9 mouse cellular contexts compared by ENCODE assay signal in the genomic region with DNA sequence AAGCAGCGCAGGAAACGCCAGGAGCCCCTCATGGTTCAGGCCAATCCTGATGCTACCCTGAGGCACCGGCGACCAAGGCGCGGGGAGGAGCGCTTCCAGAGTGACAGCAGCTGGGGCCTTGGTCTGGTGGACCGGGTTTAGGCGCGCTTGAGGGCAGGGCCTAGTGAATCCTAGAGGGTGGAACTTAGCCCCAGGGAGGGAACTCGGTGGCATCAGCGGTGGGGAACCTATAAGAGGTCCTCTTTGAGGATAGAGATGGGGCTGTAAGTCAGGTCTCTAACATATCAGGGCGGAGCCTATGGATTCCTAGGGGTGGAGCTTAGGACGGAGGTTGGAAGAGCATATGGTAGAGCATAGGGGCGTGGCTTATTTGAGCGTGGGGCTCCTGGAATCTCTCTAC. TPM values are rescaled to one million over a fixed set of nuclear protein-coding genes. Genes with fewer than 3 reads are reported as not detected.
A peak's percentile ranks its signal among the peaks of the same experiment; 100 is the strongest.
DNase-seq lines count a peak whose midpoint lies in the region; ATAC-seq lines count a peak whose summit lies in the region.
"Had no signal": no experiment of that assay in that cellular context is flagged by ENCODE, and none has a peak within 500 bp of the region (broad histone marks: within the 10 kb centered on the region; RNA-seq: fewer than 3 reads in every experiment).

No protein-coding gene starts in this region.

- intact Hi-C loops in heart, postnatal 36 days (cut with DNase I), result no loop called here

- 17% methylated on average over 16 of the region's 16 CpGs for WGBS in heart, embryonic 15.5 days
- WGBS in limb, embryonic 12.5 days, result 13% methylated on average over 16 of the region's 16 CpGs
- 28% methylated on average over 16 of the region's 16 CpGs for WGBS in forebrain, embryonic 13.5 days

- DNase-seq in heart, postnatal 36 days, result no peak
- DNase-seq in thymus, postnatal 4 days, result peak; percentile 43
- DNase-seq in thymus, postnatal 36 days, result no peak
- DNase-seq in urinary bladder, adult 2 months (ENCODE audit: low spot score), result no peak
- no peak for DNase-seq in layer of hippocampus, postnatal 10 days (ENCODE audit: low spot score in 2 of 2)

- H3K4me1 ChIP-seq in heart, embryonic 15.5 days (replicated peaks), result peaks cover 7% of the 10 kb centered on the region
- peaks cover 10% of the 10 kb centered on the region; the same call in 1 of the 2 replicates for H3K4me1 ChIP-seq in limb, embryonic 12.5 days (replicated peaks)
- H3K4me1 ChIP-seq in forebrain, embryonic 13.5 days, result no peaks in the 10 kb centered on the region

- H3K27ac ChIP-seq in heart, embryonic 15.5 days, result no peak overlapping the region
- H3K27ac ChIP-seq in limb, embryonic 12.5 days, result peak overlapping the region; percentile 30; the same call in 1 of the 2 replicates
- no peak overlapping the region for H3K27ac ChIP-seq in forebrain, embryonic 13.5 days

- H3K9ac ChIP-seq in heart, embryonic 15.5 days, result no peak overlapping the region
- no peak overlapping the region for H3K9ac ChIP-seq in limb, embryonic 12.5 days (replicated peaks)
- H3K9ac ChIP-seq in forebrain, embryonic 13.5 days, result no peak overlapping the region

- peak overlapping the region; percentile 30; the same call in 1 of the 2 replicates for H3K4me2 ChIP-seq in heart, embryonic 15.5 days
- H3K4me2 ChIP-seq in limb, embryonic 12.5 days, result peak overlapping the region; percentile 6; the same call in 1 of the 2 replicates
- H3K4me2 ChIP-seq in forebrain, embryonic 13.5 days, result no peak overlapping the region

- H3K27me3 ChIP-seq in heart, embryonic 15.5 days, result no peaks in the 10 kb centered on the region
- H3K27me3 ChIP-seq in limb, embryonic 12.5 days, result no peaks in the 10 kb centered on the region
- H3K27me3 ChIP-seq in forebrain, embryonic 13.5 days, result no peaks in the 10 kb centered on the region

- no peak overlapping the region for H3K4me3 ChIP-seq in heart, embryonic 15.5 days
- no peak overlapping the region for H3K4me3 ChIP-seq in limb, embryonic 12.5 days (replicated peaks)
- H3K4me3 ChIP-seq in forebrain, embryonic 13.5 days, result no peak overlapping the region

- ATAC-seq in heart, embryonic 15.5 days (replicated peaks; ENCODE audit: insufficient number of reproducible peaks, insufficient read depth, low FRiP score, low read depth), result peak; percentile 51; the same call in 1 of the 2 replicates
- ATAC-seq in limb, embryonic 12.5 days (ENCODE audit: insufficient number of reproducible peaks, insufficient read depth, low FRiP score, low TSS enrichment, low read depth), result no peak
- no peak for ATAC-seq in forebrain, embryonic 13.5 days

- H3K36me3 ChIP-seq in heart, embryonic 15.5 days, result no peaks in the 10 kb centered on the region
- H3K36me3 ChIP-seq in limb, embryonic 12.5 days, result no peaks in the 10 kb centered on the region
- no peaks in the 10 kb centered on the region for H3K36me3 ChIP-seq in forebrain, embryonic 13.5 days (ENCODE audit: poor library complexity, severe bottlenecking)

- no peaks in the 10 kb centered on the region for H3K9me3 ChIP-seq in heart, embryonic 15.5 days (replicated peaks)
- no peaks in the 10 kb centered on the region for H3K9me3 ChIP-seq in limb, embryonic 12.5 days
- H3K9me3 ChIP-seq in forebrain, embryonic 13.5 days (replicated peaks), result no peaks in the 10 kb centered on the region

RNA-seq across cellular contexts. Expression of a gene that starts 5.2 kb away (rescaled TPM):
- 144 and 177 TPM in 2 replicates for polyA plus RNA-seq in heart, embryonic 15.5 days (2015; fragmentation: Nextera tagmentation; extraction: Ambion mirVana)
- total RNA-seq in heart, postnatal 36 days (2021), result 100 to 1,000 TPM; 140 to 148 TPM
- polyA plus RNA-seq in limb, embryonic 12.5 days (2016; fragmentation: Nextera tagmentation; extraction: Ambion mirVana), result 149 and 160 TPM in 2 replicates
- polyA plus RNA-seq in urinary bladder, adult 2 months (2012; rRNA removed), result 225 and 264 TPM in 2 replicates
- total RNA-seq in layer of hippocampus, postnatal 10 days (2021), result 100 to 1,000 TPM; 107 to 117 TPM
- 73.2 and 85.4 TPM in 2 replicates for polyA plus RNA-seq in forebrain, embryonic 13.5 days (2015; fragmentation: Nextera tagmentation; extraction: Ambion mirVana)

RNA-seq across cellular contexts. Expression of a gene that starts 10.6 kb away (rescaled TPM):
- 25.3 and 37.6 TPM in 2 replicates for polyA plus RNA-seq in heart, embryonic 15.5 days (2015; fragmentation: Nextera tagmentation; extraction: Ambion mirVana)
- total RNA-seq in heart, postnatal 36 days (2021), result 10 to 100 TPM; 32.0 to 32.9 TPM
- 26.0 and 27.1 TPM in 2 replicates for polyA plus RNA-seq in limb, embryonic 12.5 days (2016; fragmentation: Nextera tagmentation; extraction: Ambion mirVana)
- polyA plus RNA-seq in urinary bladder, adult 2 months (2012; rRNA removed), result 27.8 and 30.5 TPM in 2 replicates
- 10 to 100 TPM; 23.6 to 29.3 TPM for total RNA-seq in layer of hippocampus, postnatal 10 days (2021)
- 13.5 and 15.3 TPM in 2 replicates for polyA plus RNA-seq in forebrain, embryonic 13.5 days (2015; fragmentation: Nextera tagmentation; extraction: Ambion mirVana)

RNA-seq across cellular contexts. Expression of a gene that starts 10.7 kb away (rescaled TPM):
- 1.0 and 2.6 TPM in 2 replicates for polyA plus RNA-seq in heart, embryonic 15.5 days (2015; fragmentation: Nextera tagmentation; extraction: Ambion mirVana)
- total RNA-seq in heart, postnatal 36 days (2021), result 1 to 10 TPM; 2.7 to 3.2 TPM
- polyA plus RNA-seq in limb, embryonic 12.5 days (2016; fragmentation: Nextera tagmentation; extraction: Ambion mirVana), result 1.4 TPM in 2 replicates
- 11.7 and 14.3 TPM in 2 replicates for polyA plus RNA-seq in urinary bladder, adult 2 months (2012; rRNA removed)
- total RNA-seq in layer of hippocampus, postnatal 10 days (2021), result under 1 TPM; 0.80 to 0.94 TPM
- 0.28 and 0.50 TPM in 2 replicates for polyA plus RNA-seq in forebrain, embryonic 13.5 days (2015; fragmentation: Nextera tagmentation; extraction: Ambion mirVana)

RNA-seq across cellular contexts. Expression of a gene that starts 26.8 kb away (rescaled TPM):
- polyA plus RNA-seq in heart, embryonic 15.5 days (2015; fragmentation: Nextera tagmentation; extraction: Ambion mirVana), result 4.0 and 4.1 TPM in 2 replicates
- 1 to 10 TPM; 7.6 to 7.7 TPM for total RNA-seq in heart, postnatal 36 days (2021)
- polyA plus RNA-seq in limb, embryonic 12.5 days (2016; fragmentation: Nextera tagmentation; extraction: Ambion mirVana), result 3.2 and 3.3 TPM in 2 replicates
- 5.7 and 7.7 TPM in 2 replicates for polyA plus RNA-seq in urinary bladder, adult 2 months (2012; rRNA removed)
- total RNA-seq in layer of hippocampus, postnatal 10 days (2021), result 1 to 10 TPM; 2.0 to 2.6 TPM
- polyA plus RNA-seq in forebrain, embryonic 13.5 days (2015; fragmentation: Nextera tagmentation; extraction: Ambion mirVana), result 2.7 and 3.1 TPM in 2 replicates

RNA-seq across cellular contexts. Expression of a gene that starts 28.8 kb away (rescaled TPM):
- not detected in 2 replicates for polyA plus RNA-seq in heart, embryonic 15.5 days (2015; fragmentation: Nextera tagmentation; extraction: Ambion mirVana)
- total RNA-seq in heart, postnatal 36 days (2021), result 1 to 10 TPM; 5.4 to 5.8 TPM
- polyA plus RNA-seq in limb, embryonic 12.5 days (2016; fragmentation: Nextera tagmentation; extraction: Ambion mirVana), result not detected in 2 replicates
- polyA plus RNA-seq in urinary bladder, adult 2 months (2012; rRNA removed), result 0.29 and 0.31 TPM in 2 replicates
- total RNA-seq in layer of hippocampus, postnatal 10 days (2021), result 1 to 10 TPM; 1.2 to 1.4 TPM
- 0.26 TPM in 1 of 2 replicates, not detected in the other for polyA plus RNA-seq in forebrain, embryonic 13.5 days (2015; fragmentation: Nextera tagmentation; extraction: Ambion mirVana)
- total RNA-seq: neutrophil, adult 5-6 weeks had no signal
